Mouse (Mus musculus) layer of hippocampus, adult 9-10 months (tissue): ENCODE measurements around the gene Traf3ip3.

ENCODE experiments used
- DNase-seq: peaks from one replicate; pipeline ENCODE4 v3.0.0; 2022; ENCODE audit warnings: low spot score

Gene Traf3ip3

GRCm38 (mm10) chr1:193159613-193160012, 41.9 kb downstream of the Traf3ip3 start:
- DNase-seq: no peak

DNA sequence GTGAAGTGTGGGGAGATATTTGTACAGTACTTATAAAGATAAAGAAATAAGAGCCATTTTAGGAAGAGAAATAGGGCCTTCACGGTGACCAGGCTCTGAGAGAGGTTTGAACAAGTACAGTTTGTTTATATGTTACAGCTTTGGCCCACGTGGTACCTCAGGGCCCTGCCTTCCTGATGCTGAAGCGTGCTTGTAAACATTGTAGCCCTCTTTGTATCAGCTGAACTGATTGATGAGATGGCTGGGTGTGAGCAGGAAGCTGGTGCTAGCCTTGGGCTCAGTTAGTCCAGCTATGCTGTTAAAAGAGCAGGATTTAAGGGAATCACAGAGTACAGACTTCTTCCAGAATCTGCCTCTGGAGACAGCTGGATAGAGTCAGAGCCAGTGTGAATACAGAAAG, 42.3 kb downstream of the Traf3ip3 start:
- DNase-seq: no peak

DNA sequence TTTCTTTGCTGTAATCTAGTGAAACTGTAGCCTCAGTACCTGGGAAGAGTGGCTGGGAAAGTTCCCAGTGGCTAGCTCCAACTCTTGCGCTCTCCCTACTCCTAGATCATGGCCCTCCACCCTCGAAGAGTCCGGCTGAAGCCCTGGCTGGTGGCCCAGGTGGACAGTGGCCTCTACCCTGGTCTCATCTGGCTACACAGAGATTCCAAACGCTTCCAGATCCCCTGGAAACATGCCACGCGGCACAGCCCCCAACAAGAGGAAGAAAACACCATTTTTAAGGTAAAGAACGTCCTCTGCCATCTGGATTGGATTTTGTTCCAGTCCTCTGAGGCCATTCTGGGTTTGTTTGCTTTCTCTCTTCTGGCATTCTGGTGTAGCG, 44.4 kb downstream of the Traf3ip3 start:
- DNase-seq: no peak

DNA sequence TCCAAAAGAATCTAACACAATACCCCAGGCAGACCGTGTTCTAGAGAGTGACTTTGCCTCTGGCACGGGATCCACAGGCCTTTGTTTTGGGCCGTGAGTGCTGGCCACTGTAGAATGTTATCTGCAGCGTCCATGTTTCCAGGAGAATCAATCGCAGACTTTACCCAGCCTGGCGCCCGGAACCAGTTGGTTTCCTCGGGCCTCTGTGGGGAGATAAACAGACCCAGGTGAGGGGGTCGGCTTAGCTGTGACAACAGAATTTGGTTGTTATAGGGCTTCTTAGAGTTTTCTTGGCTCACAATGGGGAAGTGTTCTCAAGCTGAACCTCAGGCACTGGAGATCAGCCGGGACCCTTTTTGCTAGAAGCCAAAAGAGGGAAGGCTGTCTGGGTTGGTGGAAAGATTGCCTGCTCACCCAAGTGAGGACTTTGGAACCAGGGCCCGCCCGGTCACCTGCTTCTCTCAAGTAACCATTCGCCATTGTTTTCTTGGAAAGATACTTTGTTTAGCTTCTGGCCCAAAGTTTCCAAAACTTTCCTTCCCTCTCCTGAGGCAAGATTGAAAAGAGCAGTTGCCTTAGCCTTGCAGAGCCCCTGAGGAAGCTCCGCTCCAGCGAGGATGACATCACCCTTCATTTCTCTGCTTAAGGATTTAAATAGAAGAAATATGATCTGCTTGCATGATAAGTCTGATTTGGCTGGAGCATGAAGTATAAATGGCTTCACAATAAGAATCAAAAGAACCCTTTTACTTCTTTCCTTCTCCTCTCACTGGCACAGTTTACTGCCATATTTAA, 45.0 kb downstream of the Traf3ip3 start:
- no peak for DNase-seq

- DNase-seq: no peak
Observed at GRCm38 (mm10) chr1:193153561-193153960, 47.9 kb downstream of the Traf3ip3 start.

DNA sequence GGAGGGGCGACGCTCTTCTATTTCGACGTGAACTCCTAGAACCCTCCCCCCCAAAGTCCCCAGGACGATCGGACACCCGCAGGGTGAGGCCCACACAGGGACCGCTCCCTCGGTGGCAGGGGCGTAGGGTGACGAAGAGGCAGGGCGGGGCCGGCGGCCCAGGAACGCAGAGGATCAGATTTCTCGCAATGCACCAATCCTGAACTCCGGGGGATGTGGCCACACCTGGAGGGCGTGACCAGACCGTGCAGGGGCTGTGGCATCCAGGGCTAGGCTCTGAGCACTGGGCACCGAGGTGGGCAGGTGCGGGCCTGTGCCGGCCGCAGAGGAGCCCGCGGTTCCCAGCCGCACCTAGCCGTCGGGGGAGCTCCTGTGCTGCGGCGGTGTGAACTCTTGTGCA, 48.6 kb downstream of the Traf3ip3 start, which contains the start of gene Irf6:
TSS of gene Irf6 (plus strand) at position 240 of the 400 bp plus-strand sequence.
- no peak for DNase-seq

- no peak for DNase-seq
Observed at GRCm38 (mm10) chr1:193151134-193151533, 50.4 kb downstream of the Traf3ip3 start.

DNA sequence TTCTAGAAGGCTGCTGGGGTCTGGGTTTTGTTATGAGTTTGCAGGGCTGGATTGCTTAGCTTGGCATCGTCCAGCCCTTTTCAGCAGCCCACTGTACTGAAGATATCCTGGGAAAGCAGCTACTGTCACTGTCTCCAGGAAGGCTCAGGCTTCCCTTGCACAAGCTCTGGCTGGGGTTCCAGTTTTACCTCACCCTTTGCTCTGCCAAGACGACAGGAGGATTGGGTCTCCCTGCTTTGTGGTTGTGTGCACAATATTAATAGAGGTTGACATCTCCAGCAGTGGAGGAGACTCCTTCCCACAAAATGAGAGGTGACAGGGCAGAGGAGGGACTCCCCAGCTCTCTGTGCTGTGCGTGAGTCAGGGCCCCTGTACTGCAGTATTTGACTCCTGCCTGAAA, 52.3 kb downstream of the Traf3ip3 start:
- no peak for DNase-seq

DNA sequence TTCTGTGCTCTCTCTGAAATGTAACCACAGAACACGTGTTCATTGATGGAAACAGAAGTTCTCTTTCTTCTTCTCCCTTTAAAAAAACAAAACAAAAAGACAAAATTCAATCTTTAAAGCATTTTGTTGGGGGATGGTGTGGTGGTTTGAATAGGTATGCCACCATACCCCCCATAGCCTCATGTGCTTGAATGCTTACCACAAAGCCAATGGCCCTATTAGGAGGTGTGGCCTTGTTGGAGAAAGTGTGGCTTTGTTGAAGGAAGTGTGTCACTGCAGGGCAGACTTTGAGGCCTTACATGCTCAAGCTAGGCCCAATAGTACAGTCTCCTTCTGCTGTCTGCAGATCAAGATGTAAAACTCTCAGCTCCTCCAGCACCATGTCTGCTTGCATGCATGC, 55.1 kb downstream of the Traf3ip3 start:
- DNase-seq: no peak

- DNase-seq: no peak
Observed at GRCm38 (mm10) chr1:193145101-193145500, 56.4 kb downstream of the Traf3ip3 start.

DNA sequence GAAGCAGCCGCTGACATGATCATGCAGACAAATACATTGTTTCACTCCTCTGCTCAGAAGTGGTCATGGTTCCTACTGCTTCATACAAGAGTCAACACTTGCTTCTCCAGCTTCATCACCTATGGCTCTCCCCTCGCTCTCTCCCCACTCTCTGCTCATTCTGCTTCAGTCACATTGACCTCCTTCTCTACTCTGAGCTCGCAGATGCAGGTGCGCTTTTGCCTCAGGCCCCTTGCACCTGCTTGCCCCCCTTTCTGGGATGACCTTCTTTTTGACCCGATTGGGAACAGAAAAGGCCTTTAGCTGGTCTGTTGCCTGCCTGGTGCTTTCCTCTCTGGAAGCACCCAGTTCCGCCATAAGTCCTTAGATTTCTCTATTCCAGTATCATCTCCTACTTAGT, 57.0 kb downstream of the Traf3ip3 start:
- no peak for DNase-seq

GRCm38 (mm10) chr1:193142517-193143062, 58.9 kb downstream of the Traf3ip3 start:
- DNase-seq: no peak

DNA sequence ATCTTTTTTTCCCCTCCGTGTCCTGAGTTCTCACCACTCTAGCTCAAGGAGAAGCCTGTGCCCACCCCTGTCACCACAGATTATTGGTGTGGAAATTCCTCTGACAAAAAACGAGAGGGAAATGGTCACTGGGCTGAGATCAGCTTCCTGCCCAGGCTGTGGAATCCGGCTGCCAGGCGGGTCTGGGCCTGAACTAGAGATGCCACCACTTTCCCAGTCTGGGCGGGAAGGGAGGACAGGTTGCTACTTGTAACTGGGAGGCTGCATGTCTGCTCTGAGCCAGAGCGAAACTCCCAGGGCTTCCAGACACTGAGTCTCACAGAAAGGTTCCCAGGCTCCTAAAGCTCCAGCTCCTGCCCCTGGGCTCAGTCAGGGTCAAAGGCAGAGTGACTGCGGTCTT, 60.4 kb downstream of the Traf3ip3 start:
- no peak for DNase-seq

GRCm38 (mm10) chr1:193138669-193139068, 62.8 kb downstream of the Traf3ip3 start:
- DNase-seq: no peak

DNA sequence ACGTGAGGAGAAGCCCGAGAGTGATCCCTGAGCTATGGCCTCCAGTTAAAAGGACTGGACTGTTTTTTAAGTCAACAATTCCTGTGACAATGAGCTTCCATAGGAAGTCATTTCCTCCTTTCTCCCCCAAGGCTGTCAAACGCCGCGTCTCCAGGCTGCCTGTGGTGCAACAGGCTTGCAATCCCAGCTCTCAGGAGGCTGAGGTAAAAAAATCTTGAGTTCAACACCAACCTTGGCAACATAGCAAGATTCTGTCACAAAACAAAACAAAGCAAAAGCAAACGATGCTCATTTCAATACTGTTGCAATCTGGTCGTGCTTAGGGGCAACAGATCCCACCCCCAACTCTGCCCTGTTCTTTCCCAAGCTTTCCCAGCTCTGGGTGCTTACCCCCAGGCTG, 63.4 kb downstream of the Traf3ip3 start:
- no peak for DNase-seq

- DNase-seq: no peak
Observed at GRCm38 (mm10) chr1:193133726-193134125, 67.8 kb downstream of the Traf3ip3 start.

GRCm38 (mm10) chr1:193132385-193132784, 69.1 kb downstream of the Traf3ip3 start:
- no peak for DNase-seq

DNA sequence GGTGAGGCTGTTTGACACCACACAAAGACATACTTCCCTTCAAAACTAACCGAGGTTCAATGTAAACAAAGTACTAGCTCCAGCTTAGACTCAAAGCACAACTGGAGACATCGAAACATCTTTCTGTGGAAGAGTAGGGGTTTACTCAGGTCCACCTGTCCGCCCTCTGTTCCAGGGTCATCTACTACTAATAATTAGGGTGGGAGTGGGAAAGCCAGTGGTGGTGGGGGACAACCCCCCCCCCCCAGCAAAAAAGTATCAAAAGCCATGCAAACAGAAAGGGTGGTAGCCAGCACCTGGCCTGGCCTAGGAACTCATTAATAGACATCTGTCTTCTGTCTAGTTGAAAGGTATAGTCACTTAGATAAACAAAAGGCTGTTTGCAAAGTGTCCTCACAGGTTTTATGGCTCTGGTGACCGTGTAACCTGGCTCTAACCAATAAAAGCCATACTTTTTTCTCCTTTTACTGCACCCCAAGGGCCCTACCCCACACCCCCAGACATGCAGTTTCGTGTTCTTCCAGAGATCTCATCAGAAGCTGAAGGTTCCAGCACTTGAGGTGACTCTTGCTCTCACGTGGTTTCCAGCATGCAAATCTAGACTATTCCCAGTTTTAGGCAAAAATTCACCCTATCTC, 70.1 kb downstream of the Traf3ip3 start:
- DNase-seq: no peak

GRCm38 (mm10) chr1:193130839-193131238, 70.7 kb downstream of the Traf3ip3 start:
- no peak for DNase-seq

- no peak for DNase-seq
Observed at GRCm38 (mm10) chr1:193130456-193130825, 71.1 kb downstream of the Traf3ip3 start.

DNA sequence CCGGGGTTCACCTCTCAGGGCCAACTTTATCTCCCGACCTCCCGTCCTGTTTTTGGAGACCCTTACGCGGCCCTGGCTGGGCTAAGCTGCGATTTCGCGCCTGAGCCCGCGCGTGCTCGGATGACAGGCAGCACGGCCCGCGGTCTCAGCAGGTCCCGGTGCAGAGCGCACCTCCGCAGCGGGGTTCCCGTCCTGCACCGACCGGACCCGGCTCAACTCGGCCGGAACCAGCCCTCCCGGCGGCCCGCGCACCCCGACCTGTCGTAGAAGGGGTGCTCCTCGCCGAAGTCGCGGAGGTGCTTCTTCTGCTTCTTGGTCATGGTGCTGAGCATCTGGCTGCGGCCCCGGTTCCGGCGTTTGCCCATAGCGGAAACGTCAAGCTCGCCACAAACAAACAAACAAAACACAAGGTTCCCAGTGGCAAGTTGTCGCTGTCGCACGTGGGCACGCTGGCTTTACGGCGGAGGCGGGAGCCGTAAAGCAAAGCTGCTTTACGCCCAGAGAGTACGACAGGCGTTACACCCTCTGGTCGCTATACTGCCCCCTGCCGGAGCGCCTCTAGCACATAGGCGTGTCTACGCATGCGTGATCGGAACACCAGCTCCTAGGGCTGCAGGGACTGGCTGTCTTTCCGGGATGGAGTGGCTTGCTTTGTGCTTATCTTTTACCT, 71.6 kb downstream of the Traf3ip3 start, which contains the start of gene Diexf:
TSS of gene Diexf (minus strand) at position 487 of the 670 bp plus-strand sequence.
- peak; percentile 85 for DNase-seq

DNA sequence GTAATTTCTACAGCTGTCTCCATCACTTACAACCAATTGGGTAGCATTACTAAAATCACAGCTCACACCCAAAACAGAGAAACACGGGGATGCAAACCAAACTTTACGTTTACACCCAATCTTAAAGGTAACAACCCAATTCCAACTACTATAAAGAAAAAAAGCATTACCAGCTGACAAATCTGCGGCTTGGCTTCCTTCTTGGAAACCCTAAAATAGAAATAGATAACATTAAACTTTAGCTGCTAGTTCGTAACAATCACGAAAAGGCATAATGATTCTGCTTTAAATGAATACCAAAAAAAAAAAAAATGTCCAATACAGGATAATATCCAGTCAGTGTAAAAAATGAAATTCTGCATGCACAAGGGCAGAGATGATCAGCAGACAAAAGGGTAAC, 72.2 kb downstream of the Traf3ip3 start:
- DNase-seq: no peak

DNA sequence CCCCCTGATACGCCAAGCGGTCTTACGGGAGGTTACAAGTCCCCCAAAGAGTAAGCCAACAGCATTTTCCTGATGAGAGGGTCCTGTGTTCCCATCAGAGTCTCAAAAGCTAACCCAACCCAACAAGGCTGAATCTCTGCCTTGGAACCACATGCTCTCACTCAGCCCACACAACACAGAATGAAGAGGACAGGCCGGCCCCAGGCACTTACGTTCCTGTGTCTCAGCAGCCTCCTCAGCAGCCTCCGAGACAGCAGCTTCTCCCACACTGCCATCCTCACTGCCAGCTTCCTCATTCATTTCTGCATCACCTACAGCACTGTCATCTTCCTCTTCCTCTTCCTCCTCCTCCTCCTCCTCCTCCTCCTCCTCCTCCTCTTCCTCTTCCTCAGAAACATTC, 73.4 kb downstream of the Traf3ip3 start:
- no peak for DNase-seq
